Mouse (Mus musculus) kidney, postnatal 0 days (tissue): ENCODE data around the gene Usp12. TPM values are rescaled to one million over a fixed set of nuclear protein-coding genes. Genes with fewer than 3 reads are reported as not detected.

Experiments
- ATAC-seq: fragments of 200-750 bp; cut with Nextera tagmentation; replicated peaks from 2 replicates; pipeline ENCODE4 v1.8.0; 2017; ENCODE audit warnings: low read depth, moderate number of reproducible peaks, moderate TSS enrichment, moderate library complexity; ENCODE audit not compliant: low FRiP score
- DNase-seq: peaks from one replicate; pipeline ENCODE4 v3.0.0-alpha.2; 2016; ENCODE audit warnings: low spot score
- H3K27ac ChIP-seq: fragments of 300-500 bp; sonication (generic); 2 replicates; pipeline ENCODE4 v1.5.1; 2014; ENCODE audit warnings: mild to moderate bottlenecking
- H3K27me3 ChIP-seq: fragments of 300-500 bp; sonication (generic); 2 replicates; pipeline ENCODE4 v1.6.1; 2014; ENCODE audit warnings: low read length, mixed read lengths; ENCODE audit not compliant: insufficient read depth
- H3K36me3 ChIP-seq: fragments of 300-500 bp; sonication (generic); 2 replicates; pipeline ENCODE4 v1.6.1; 2014; ENCODE audit warnings: low read length, mixed read lengths; ENCODE audit not compliant: insufficient read depth
- H3K4me1 ChIP-seq: fragments of 300-500 bp; sonication (generic); replicated peaks from 2 replicates; pipeline ENCODE4 v1.6.1; 2014; ENCODE audit warnings: antibody characterized with exemption, low read length, mixed read lengths; ENCODE audit not compliant: insufficient read depth
- H3K4me2 ChIP-seq: fragments of 300-500 bp; sonication (generic); 2 replicates; pipeline ENCODE4 v1.6.1; 2014; ENCODE audit warnings: mild to moderate bottlenecking, low read length, moderate library complexity, mixed read lengths
- H3K4me3 ChIP-seq: fragments of 300-500 bp; sonication (generic); replicated peaks from 2 replicates; pipeline ENCODE4 v1.5.1; 2014; ENCODE audit warnings: low read depth, low read length
- H3K9ac ChIP-seq: fragments of 300-500 bp; sonication (generic); 2 replicates; pipeline ENCODE4 v1.6.1; 2014; ENCODE audit warnings: low read depth, low read length
- H3K9me3 ChIP-seq: fragments of 300-500 bp; sonication (generic); replicated peaks from 2 replicates; pipeline ENCODE4 v1.6.1; 2016; ENCODE audit warnings: low read length, inconsistent platforms, mixed read lengths
- CTCF ChIP-seq: IDR thresholded peaks from 2 replicates; pipeline ENCODE4 v1.5.1; 2016; ENCODE audit warnings: antibody characterized with exemption, low read depth, mild to moderate bottlenecking, moderate library complexity
- WGBS: fragments of 180-500 bp; shearing (Covaris S2); extraction: QIAGEN DNeasy Blood & Tissue Kit; methylation state at CpG from one replicate; pipeline ENCODE4 v1.1.7; 2014; 5-methylcytosine and 5-hydroxymethylcytosine counted together
- polyA plus RNA-seq: library from polyadenylated mRNA; unstranded; fragments of >200 nt; fragmentation: Nextera tagmentation; extraction: Ambion mirVana; gene quantifications from 2 replicates; pipeline ENCODE4 v1.2.1, GENCODE M21; 2015

Gene Usp12
- polyA plus RNA-seq, 1 experiment from 2014 or later, result 18.7 TPM

- no peaks in the 10 kb centered on the region for H3K9me3 ChIP-seq
- TF ChIP-seq CTCF, result no peak
- ATAC-seq (peak; percentile 30; the same call in 1 of the 2 replicates), DNase-seq (no peak)
- H3K36me3 ChIP-seq, result peaks cover 24% of the 10 kb centered on the region
- WGBS, result 50% methylated on average over 7 of the region's 7 CpGs
- H3K27ac ChIP-seq, result peak overlapping the region; percentile 88
- H3K4me2 ChIP-seq, result peak overlapping the region; percentile 67
- H3K9ac ChIP-seq, result peak overlapping the region; percentile 96
- H3K4me3 ChIP-seq, result peak overlapping the region; percentile 93
- no peaks in the 10 kb centered on the region for H3K27me3 ChIP-seq
- H3K4me1 ChIP-seq, result peaks cover 6% of the 10 kb centered on the region; the same call in 1 of the 2 replicates
Observed at GRCm38 (mm10) chr5:146832435-146832768, 37.6 kb upstream of the Usp12 start.

- Histone ChIP-seq H3K9ac (no peak overlapping the region), H3K27me3 (no peaks in the 10 kb centered on the region), H3K4me1 (peaks cover 6% of the 10 kb centered on the region; the same call in 1 of the 2 replicates), H3K27ac (no peak overlapping the region), H3K36me3 (no peaks in the 10 kb centered on the region), H3K9me3 (no peaks in the 10 kb centered on the region), H3K4me3 (no peak overlapping the region), H3K4me2 (no peak overlapping the region)
- 47% methylated on average over 8 of the region's 8 CpGs for WGBS
- ATAC-seq (no peak), DNase-seq (no peak)
- TF ChIP-seq CTCF, result no peak
Observed at GRCm38 (mm10) chr5:146829528-146829927, 34.7 kb upstream of the Usp12 start.

- no peak overlapping the region for H3K4me3 ChIP-seq
- 51% methylated on average over 5 of the region's 5 CpGs for WGBS
- ATAC-seq (no peak), DNase-seq (peak; percentile 35)
- no peak for TF ChIP-seq CTCF
- no peak overlapping the region for H3K27ac ChIP-seq
- H3K27me3 ChIP-seq, result no peaks in the 10 kb centered on the region
- no peak overlapping the region for H3K4me2 ChIP-seq
- H3K36me3 ChIP-seq, result no peaks in the 10 kb centered on the region
- no peak overlapping the region for H3K9ac ChIP-seq
- H3K9me3 ChIP-seq, result no peaks in the 10 kb centered on the region
- 0 out of 2 replicates have a peak, but pooled peaks cover 3% of the 10 kb centered on the region for H3K4me1 ChIP-seq
Observed at GRCm38 (mm10) chr5:146823005-146823404, 28.2 kb upstream of the Usp12 start.

GRCm38 (mm10) chr5:146818906-146819623 lies 24.3 kb upstream of the Usp12 start:
- Histone ChIP-seq H3K4me2 (no peak overlapping the region), H3K4me1 (0 out of 2 replicates have a peak, but pooled peaks cover 3% of the 10 kb centered on the region), H3K36me3 (no peaks in the 10 kb centered on the region), H3K9me3 (no peaks in the 10 kb centered on the region), H3K9ac (no peak overlapping the region), H3K27ac (no peak overlapping the region), H3K4me3 (no peak overlapping the region), H3K27me3 (no peaks in the 10 kb centered on the region)
- DNase-seq, result peak; percentile 24
- 64% methylated on average over 8 of the region's 8 CpGs for WGBS
- TF ChIP-seq CTCF, result no peak
- no peak for ATAC-seq

- ATAC-seq, result no peak
- H3K36me3 ChIP-seq, result no peaks in the 10 kb centered on the region
- no peak for DNase-seq
- no peak overlapping the region for H3K27ac ChIP-seq
- no peak overlapping the region for H3K4me2 ChIP-seq
- no peak overlapping the region for H3K4me3 ChIP-seq
- no peaks in the 10 kb centered on the region for H3K27me3 ChIP-seq
- H3K4me1 ChIP-seq, result 0 out of 2 replicates have a peak, but pooled peaks cover 3% of the 10 kb centered on the region
- no peak for TF ChIP-seq CTCF
- H3K9me3 ChIP-seq, result no peaks in the 10 kb centered on the region
- 87% methylated on average over 8 of the region's 8 CpGs for WGBS
- no peak overlapping the region for H3K9ac ChIP-seq
Observed at GRCm38 (mm10) chr5:146817583-146817982, 22.8 kb upstream of the Usp12 start.

GRCm38 (mm10) chr5:146815394-146815793 lies 20.6 kb upstream of the Usp12 start:
- no peak overlapping the region for H3K27ac ChIP-seq
- 78% methylated on average over 4 of the region's 4 CpGs for WGBS

GRCm38 (mm10) chr5:146813421-146813820 lies 18.6 kb upstream of the Usp12 start:
- 86% methylated on average over 4 of the region's 4 CpGs for WGBS
- no peak overlapping the region for H3K4me3 ChIP-seq
- no peak overlapping the region for H3K9ac ChIP-seq
- DNase-seq (no peak), ATAC-seq (no peak)
- H3K4me2 ChIP-seq, result no peak overlapping the region
- no peaks in the 10 kb centered on the region for H3K9me3 ChIP-seq
- no peaks in the 10 kb centered on the region for H3K4me1 ChIP-seq
- peak; percentile 34; the same call in 1 of the 2 replicates for TF ChIP-seq CTCF
- H3K36me3 ChIP-seq, result no peaks in the 10 kb centered on the region
- no peaks in the 10 kb centered on the region for H3K27me3 ChIP-seq
- no peak overlapping the region for H3K27ac ChIP-seq

More at GRCm38 (mm10) chr5:146815394-146815793, 20.6 kb upstream of the Usp12 start:
- no peak overlapping the region for H3K9ac ChIP-seq
- no peaks in the 10 kb centered on the region for H3K36me3 ChIP-seq
- H3K27me3 ChIP-seq, result no peaks in the 10 kb centered on the region
- no peaks in the 10 kb centered on the region for H3K9me3 ChIP-seq
- no peak for TF ChIP-seq CTCF
- ATAC-seq (no peak), DNase-seq (no peak)
- 0 out of 2 replicates have a peak, but pooled peaks cover 3% of the 10 kb centered on the region for H3K4me1 ChIP-seq
- no peak overlapping the region for H3K4me3 ChIP-seq
- no peak overlapping the region for H3K4me2 ChIP-seq
